Mouse (Mus musculus): ENCODE measurements around the gene Nmi. TPM values are rescaled to one million over a fixed set of nuclear protein-coding genes. Genes with fewer than 3 reads are reported as not detected.
"Not testable (repeated sequence)": the region's sequence is repeated elsewhere in the genome, so short reads cannot be mapped to it uniquely, and the experiment has no call there.

Gene Nmi
- 18.7 and 22.4 TPM in 2 replicates for polyA plus RNA-seq (2015; fragmentation: Nextera tagmentation; extraction: Ambion mirVana)

DNA sequence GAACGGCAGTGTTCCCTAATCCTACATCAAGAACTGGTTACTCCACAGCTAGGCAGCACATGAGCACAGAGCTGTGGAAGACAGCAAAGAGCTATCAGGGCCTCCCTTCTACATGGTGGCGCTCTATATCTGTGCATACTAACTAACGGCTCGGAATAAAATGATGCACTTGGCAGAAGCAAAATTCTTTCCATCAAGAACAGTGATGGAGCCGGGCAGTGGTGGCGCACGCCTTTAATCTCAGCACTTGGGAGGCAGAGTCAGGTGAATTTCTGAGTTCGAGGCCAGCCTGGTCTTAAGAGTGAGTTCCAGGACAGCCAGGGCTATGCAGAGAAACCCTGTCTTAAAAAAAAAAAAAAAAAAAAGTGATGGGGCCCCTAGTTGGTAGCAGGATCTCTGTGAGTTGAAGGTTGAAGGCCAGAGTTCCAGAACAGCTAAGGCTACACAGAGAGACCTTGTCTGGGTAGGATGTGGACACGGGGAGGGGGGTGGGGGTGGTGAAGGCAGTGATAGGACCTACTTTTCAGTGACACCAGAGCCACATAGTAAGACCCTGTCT, at the start of gene Nmi:
TSS of gene Nmi (minus strand) at position 85 of the 559 bp plus-strand sequence.
- WGBS, result 69% methylated on average over 9 of the region's 9 CpGs
- H3K36me3 ChIP-seq (ENCODE audit: control insufficient read depth, insufficient read depth, low read length), result no peaks in the 10 kb centered on the region
- no peaks in the 10 kb centered on the region for H3K9me3 ChIP-seq (replicated peaks; ENCODE audit: control insufficient read depth, low read length)
- H3K27me3 ChIP-seq (ENCODE audit: control insufficient read depth, insufficient read depth, low read length), result no peaks in the 10 kb centered on the region
- H3K4me3 ChIP-seq (replicated peaks; ENCODE audit: low read length), result peak within 1 kb of the TSS; percentile 57
- ATAC-seq (ENCODE audit: insufficient read depth, low FRiP score), result 0 out of 2 replicates have a peak, but pooled peaks have one; percentile 49
- H3K4me1 ChIP-seq (ENCODE audit: control insufficient read depth, insufficient read depth, low read length), result 0 out of 2 replicates have a peak, but pooled peaks cover 2% of the 10 kb centered on the region
- H3K9ac ChIP-seq (ENCODE audit: low read length), result peak within 1 kb of the TSS; percentile 74
- peak within 1 kb of the TSS; percentile 75 for H3K27ac ChIP-seq (ENCODE audit: low read length)
- peak within 1 kb of the TSS; percentile 53 for H3K4me2 ChIP-seq (ENCODE audit: low read depth, low read length)

DNA sequence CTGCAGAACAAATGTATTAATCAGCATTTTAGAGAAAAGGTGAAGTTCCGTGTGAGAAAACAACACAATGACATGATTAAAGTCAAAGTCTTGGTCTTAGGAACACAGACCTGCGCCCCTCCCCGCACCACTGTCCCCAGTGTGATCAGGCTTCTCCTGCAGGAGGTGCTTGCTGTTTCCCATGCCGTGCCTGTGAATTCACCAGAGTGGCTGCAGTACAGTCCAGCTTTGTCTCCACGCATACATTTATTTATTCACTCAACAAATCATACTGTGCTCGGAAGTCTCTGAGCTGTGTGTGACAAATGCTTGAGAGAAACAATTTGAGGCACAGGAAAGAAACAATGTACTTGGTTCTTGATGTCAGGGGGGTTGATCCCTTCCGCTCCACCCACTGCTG, 43.1 kb upstream of the Nmi start:
- H3K4me1 ChIP-seq (ENCODE audit: control insufficient read depth, insufficient read depth, low read length), result no peaks in the 10 kb centered on the region
- 42% methylated on average over 7 of the region's 7 CpGs for WGBS
- H3K4me2 ChIP-seq (ENCODE audit: low read depth, low read length), result no peak overlapping the region
- H3K4me3 ChIP-seq (replicated peaks; ENCODE audit: low read length), result no peak overlapping the region
- no peak for ATAC-seq (ENCODE audit: insufficient read depth, low FRiP score)
- H3K27ac ChIP-seq (ENCODE audit: low read length), result no peak overlapping the region
- no peaks in the 10 kb centered on the region for H3K9me3 ChIP-seq (replicated peaks; ENCODE audit: control insufficient read depth, low read length)
- no peaks in the 10 kb centered on the region for H3K36me3 ChIP-seq (ENCODE audit: control insufficient read depth, insufficient read depth, low read length)
- H3K27me3 ChIP-seq (ENCODE audit: control insufficient read depth, insufficient read depth, low read length), result no peaks in the 10 kb centered on the region
- H3K9ac ChIP-seq (ENCODE audit: low read length), result no peak overlapping the region

DNA sequence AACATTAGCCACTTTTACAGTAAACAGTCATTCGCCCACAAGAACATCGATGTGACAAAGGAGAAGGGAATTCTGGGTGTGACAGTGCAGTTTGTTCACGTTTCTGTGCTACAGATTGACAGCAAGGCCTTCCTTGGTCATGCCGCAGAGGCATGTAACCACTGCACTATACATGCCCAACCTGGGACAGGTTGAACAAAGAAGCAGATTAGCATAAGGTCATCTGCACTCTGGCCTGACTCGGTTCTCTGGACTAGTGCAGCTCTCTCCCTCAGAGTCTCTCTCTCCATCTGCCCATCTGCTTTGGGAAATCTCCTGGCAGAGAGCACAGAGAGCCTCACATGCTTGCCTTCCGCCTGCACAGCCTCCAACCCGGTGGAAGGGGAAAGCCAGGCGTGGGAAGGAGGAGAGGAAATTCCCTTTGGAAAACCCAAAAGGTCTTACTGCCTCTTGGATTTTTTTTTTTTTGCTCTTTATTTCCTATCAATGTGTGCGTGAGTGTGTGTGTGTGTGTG, 40.1 kb upstream of the Nmi start:
- no peak overlapping the region for H3K4me2 ChIP-seq (ENCODE audit: low read depth, low read length)
- WGBS, result 67% methylated on average over 9 of the region's 9 CpGs
- no peaks in the 10 kb centered on the region for H3K9me3 ChIP-seq (replicated peaks; ENCODE audit: control insufficient read depth, low read length)
- no peak overlapping the region for H3K4me3 ChIP-seq (replicated peaks; ENCODE audit: low read length)
- no peak overlapping the region for H3K27ac ChIP-seq (ENCODE audit: low read length)
- no peaks in the 10 kb centered on the region for H3K4me1 ChIP-seq (ENCODE audit: control insufficient read depth, insufficient read depth, low read length)
- no peak overlapping the region for H3K9ac ChIP-seq (ENCODE audit: low read length)
- H3K36me3 ChIP-seq (ENCODE audit: control insufficient read depth, insufficient read depth, low read length), result no peaks in the 10 kb centered on the region
- H3K27me3 ChIP-seq (ENCODE audit: control insufficient read depth, insufficient read depth, low read length), result no peaks in the 10 kb centered on the region
- ATAC-seq (ENCODE audit: insufficient read depth, low FRiP score), result no peak

DNA sequence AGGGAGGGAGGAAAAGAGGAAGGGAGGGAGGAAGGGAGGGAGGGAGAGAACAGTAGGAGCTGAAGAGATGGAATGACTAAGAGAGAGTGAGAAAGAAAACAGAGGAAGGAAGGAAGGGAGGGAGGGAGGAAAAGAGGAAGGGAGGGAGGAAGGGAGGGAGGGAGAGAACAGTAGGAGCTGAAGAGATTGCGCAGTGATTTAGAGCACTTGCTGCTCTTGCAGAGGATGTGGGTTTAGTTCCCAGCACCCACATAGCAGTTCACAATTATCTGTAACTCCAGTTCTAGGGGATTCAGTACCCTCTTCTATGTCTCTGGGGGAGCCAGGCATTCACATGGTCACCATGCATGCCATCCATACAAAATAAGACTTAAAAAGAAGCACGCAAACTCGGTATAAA, 38.5 kb upstream of the Nmi start:
- not testable (repeated sequence) for H3K27ac ChIP-seq (ENCODE audit: low read length); H3K36me3 ChIP-seq (ENCODE audit: control insufficient read depth, insufficient read depth, low read length); H3K4me1 ChIP-seq (ENCODE audit: control insufficient read depth, insufficient read depth, low read length); H3K9me3 ChIP-seq (replicated peaks; ENCODE audit: control insufficient read depth, low read length); H3K27me3 ChIP-seq (ENCODE audit: control insufficient read depth, insufficient read depth, low read length); H3K9ac ChIP-seq (ENCODE audit: low read length); H3K4me2 ChIP-seq (ENCODE audit: low read depth, low read length); ATAC-seq (ENCODE audit: insufficient read depth, low FRiP score); H3K4me3 ChIP-seq (replicated peaks; ENCODE audit: low read length)
- WGBS, result 85% methylated on average over 3 of the region's 3 CpGs

DNA sequence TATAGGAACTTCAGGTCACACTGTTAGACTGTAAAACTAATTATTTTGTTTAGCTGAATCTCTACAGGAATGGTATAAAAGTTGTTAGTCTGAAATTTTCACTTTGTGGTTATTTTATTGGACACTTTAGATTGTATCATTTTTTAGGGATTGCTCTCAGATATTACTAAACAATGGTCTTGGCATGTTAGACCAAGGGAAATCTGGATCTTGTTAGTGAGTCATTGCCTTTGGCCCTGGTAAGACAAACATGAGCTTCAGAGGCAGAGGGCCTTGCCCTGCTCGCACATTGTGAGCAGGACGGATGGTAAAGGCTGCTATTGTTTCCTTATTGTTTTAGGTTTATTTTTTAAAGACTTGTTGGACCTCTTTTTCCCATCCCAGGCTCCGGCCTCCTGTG, 33.1 kb upstream of the Nmi start:
- no peak overlapping the region for H3K4me2 ChIP-seq (ENCODE audit: low read depth, low read length)
- H3K27me3 ChIP-seq (ENCODE audit: control insufficient read depth, insufficient read depth, low read length), result no peaks in the 10 kb centered on the region
- H3K4me3 ChIP-seq (replicated peaks; ENCODE audit: low read length), result no peak overlapping the region
- H3K27ac ChIP-seq (ENCODE audit: low read length), result no peak overlapping the region
- no peaks in the 10 kb centered on the region for H3K36me3 ChIP-seq (ENCODE audit: control insufficient read depth, insufficient read depth, low read length)
- no peak overlapping the region for H3K9ac ChIP-seq (ENCODE audit: low read length)
- WGBS, result 52% methylated on average over 3 of the region's 3 CpGs
- H3K4me1 ChIP-seq (ENCODE audit: control insufficient read depth, insufficient read depth, low read length), result no peaks in the 10 kb centered on the region; the same call in 1 of the 2 replicates
- no peak for ATAC-seq (ENCODE audit: insufficient read depth, low FRiP score)
- no peaks in the 10 kb centered on the region for H3K9me3 ChIP-seq (replicated peaks; ENCODE audit: control insufficient read depth, low read length)

DNA sequence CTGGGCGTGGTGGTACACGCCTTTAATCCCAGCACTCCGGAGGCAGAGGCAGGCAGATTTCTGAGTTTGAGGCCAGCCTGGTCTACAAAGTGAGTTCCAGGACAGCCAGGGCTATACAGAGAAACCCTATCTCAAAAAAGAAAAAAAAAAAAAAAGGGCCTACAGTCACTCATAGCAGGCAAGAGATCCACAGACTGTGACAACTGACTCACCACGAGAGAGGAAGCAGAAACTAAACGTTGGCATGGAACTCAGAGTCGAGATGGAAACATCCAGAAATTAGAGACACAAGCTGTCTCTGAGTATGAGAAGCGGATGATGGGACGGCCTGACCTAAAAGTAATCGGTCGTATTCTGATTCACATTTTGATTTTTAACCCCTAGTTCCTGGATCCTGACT, 29.0 kb upstream of the Nmi start:
- H3K4me1 ChIP-seq (ENCODE audit: control insufficient read depth, insufficient read depth, low read length); H3K27ac ChIP-seq (ENCODE audit: low read length); H3K4me3 ChIP-seq (replicated peaks; ENCODE audit: low read length); H3K27me3 ChIP-seq (ENCODE audit: control insufficient read depth, insufficient read depth, low read length); ATAC-seq (ENCODE audit: insufficient read depth, low FRiP score); H3K4me2 ChIP-seq (ENCODE audit: low read depth, low read length); H3K9ac ChIP-seq (ENCODE audit: low read length); H3K36me3 ChIP-seq (ENCODE audit: control insufficient read depth, insufficient read depth, low read length); H3K9me3 ChIP-seq (replicated peaks; ENCODE audit: control insufficient read depth, low read length): not testable (repeated sequence)
- 86% methylated on average over 10 of the region's 10 CpGs for WGBS

DNA sequence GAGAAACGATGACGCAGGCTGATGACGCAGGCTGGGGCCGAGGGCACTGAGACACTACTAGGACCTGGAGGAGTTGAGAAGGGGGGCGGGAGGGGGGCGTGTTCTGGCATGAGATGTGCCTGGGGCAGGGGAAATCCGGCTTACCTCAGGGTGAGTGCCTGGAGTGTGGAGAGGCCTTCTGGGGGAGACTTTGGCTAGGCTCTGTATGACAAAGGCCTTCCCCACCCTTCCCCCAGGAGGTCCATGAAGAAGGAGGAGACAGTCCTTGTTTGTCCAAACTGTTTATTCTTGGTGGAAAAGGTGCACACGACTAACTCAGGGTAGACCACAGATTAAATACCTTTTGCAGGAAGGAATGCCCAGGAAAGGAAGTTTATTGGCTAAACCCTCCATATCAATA, 28.2 kb upstream of the Nmi start:
- no peak overlapping the region for H3K9ac ChIP-seq (ENCODE audit: low read length)
- no peaks in the 10 kb centered on the region for H3K27me3 ChIP-seq (ENCODE audit: control insufficient read depth, insufficient read depth, low read length)
- H3K36me3 ChIP-seq (ENCODE audit: control insufficient read depth, insufficient read depth, low read length), result no peaks in the 10 kb centered on the region
- H3K4me3 ChIP-seq (replicated peaks; ENCODE audit: low read length), result no peak overlapping the region
- H3K4me2 ChIP-seq (ENCODE audit: low read depth, low read length), result no peak overlapping the region
- no peaks in the 10 kb centered on the region; the same call in 1 of the 2 replicates for H3K4me1 ChIP-seq (ENCODE audit: control insufficient read depth, insufficient read depth, low read length)
- 81% methylated on average over 8 of the region's 8 CpGs for WGBS
- no peak for ATAC-seq (ENCODE audit: insufficient read depth, low FRiP score)
- H3K9me3 ChIP-seq (replicated peaks; ENCODE audit: control insufficient read depth, low read length), result no peaks in the 10 kb centered on the region
- H3K27ac ChIP-seq (ENCODE audit: low read length), result no peak overlapping the region

DNA sequence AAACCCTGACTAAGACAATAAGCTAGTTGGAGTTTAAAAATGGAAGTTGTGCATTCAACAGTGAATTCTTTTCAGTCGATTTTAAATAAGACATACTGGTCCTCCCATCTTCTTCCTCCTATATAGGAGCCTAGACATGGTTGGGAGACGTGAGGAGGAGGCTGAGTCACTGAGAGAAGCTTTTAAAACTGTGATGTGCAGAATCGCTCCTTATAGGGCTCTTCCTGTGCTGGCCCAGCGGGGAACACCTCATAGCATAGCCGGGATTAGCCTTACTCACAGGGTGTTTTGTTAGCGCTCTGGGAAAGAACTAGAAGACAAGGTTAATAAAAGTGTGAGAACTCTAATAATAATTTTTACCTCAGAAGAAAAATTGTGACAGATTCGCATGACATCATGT, 26.7 kb upstream of the Nmi start:
- Histone ChIP-seq H3K27me3 (ENCODE audit: control insufficient read depth, insufficient read depth, low read length) (no peaks in the 10 kb centered on the region), H3K4me1 (ENCODE audit: control insufficient read depth, insufficient read depth, low read length) (no peaks in the 10 kb centered on the region), H3K36me3 (ENCODE audit: control insufficient read depth, insufficient read depth, low read length) (no peaks in the 10 kb centered on the region), H3K4me3 (replicated peaks; ENCODE audit: low read length) (no peak overlapping the region), H3K9ac (ENCODE audit: low read length) (no peak overlapping the region), H3K27ac (ENCODE audit: low read length) (no peak overlapping the region), H3K9me3 (replicated peaks; ENCODE audit: control insufficient read depth, low read length) (no peaks in the 10 kb centered on the region), H3K4me2 (ENCODE audit: low read depth, low read length) (no peak overlapping the region)
- ATAC-seq (ENCODE audit: insufficient read depth, low FRiP score), result no peak
- WGBS, result 58% methylated on average over 7 of the region's 7 CpGs

DNA sequence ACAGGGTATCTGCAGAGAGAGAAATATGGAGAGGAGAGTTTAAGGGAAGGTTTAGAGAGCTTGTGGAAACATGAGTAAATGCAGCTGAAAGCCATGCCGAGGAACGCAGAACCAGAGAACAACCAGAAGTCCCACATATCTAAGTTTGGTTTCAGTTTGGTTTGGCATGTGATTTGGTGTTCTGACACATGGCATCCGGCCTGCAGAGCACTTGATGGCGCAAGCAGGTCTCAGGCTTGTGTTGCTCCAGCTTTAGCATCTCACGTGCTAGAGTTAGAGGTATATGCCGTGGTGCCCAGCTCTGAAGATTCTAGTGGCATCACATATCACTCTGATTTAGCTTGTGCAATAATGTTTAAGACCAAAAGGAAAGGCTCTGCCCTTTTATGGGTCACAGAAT, 18.2 kb upstream of the Nmi start:
- Histone ChIP-seq H3K27me3 (ENCODE audit: control insufficient read depth, insufficient read depth, low read length) (no peaks in the 10 kb centered on the region), H3K4me3 (replicated peaks; ENCODE audit: low read length) (no peak overlapping the region), H3K27ac (ENCODE audit: low read length) (no peak overlapping the region), H3K4me1 (ENCODE audit: control insufficient read depth, insufficient read depth, low read length) (no peaks in the 10 kb centered on the region), H3K36me3 (ENCODE audit: control insufficient read depth, insufficient read depth, low read length) (no peaks in the 10 kb centered on the region), H3K9me3 (replicated peaks; ENCODE audit: control insufficient read depth, low read length) (no peaks in the 10 kb centered on the region), H3K4me2 (ENCODE audit: low read depth, low read length) (no peak overlapping the region), H3K9ac (ENCODE audit: low read length) (no peak overlapping the region)
- WGBS, result 90% methylated on average over 6 of the region's 6 CpGs
- ATAC-seq (ENCODE audit: insufficient read depth, low FRiP score), result no peak

Measured in stomach, embryonic 16.5 days (tissue).